Mouse (Mus musculus) lung, embryonic 14.5 days (tissue): ENCODE measurements around the gene Calhm6. TPM values are rescaled to one million over a fixed set of nuclear protein-coding genes. Genes with fewer than 3 reads are reported as not detected.
A peak's percentile ranks its signal among the peaks of the same experiment; 100 is the strongest.

Experiments used
- ATAC-seq: fragments of 200-750 bp; cut with Nextera tagmentation; 2 replicates; pipeline ENCODE4 v1.8.0; 2017; ENCODE audit warnings: mild to moderate bottlenecking, moderate TSS enrichment, moderate library complexity; ENCODE audit not compliant: insufficient read depth
- DNase-seq: peaks from one replicate; pipeline ENCODE4 v3.0.0-alpha.2; 2015
- H3K27ac ChIP-seq: fragments of 300-500 bp; sonication (generic); 2 replicates; pipeline ENCODE4 v1.5.1; 2014; ENCODE audit warnings: low read depth, mild to moderate bottlenecking, moderate library complexity
- H3K27me3 ChIP-seq: fragments of 300-500 bp; sonication (generic); 2 replicates; pipeline ENCODE4 v1.6.1; 2014; ENCODE audit warnings: low read length, control low read depth; ENCODE audit not compliant: insufficient read depth
- H3K36me3 ChIP-seq: fragments of 300-500 bp; sonication (generic); 2 replicates; pipeline ENCODE4 v1.6.1; 2014; ENCODE audit warnings: control low read depth; ENCODE audit not compliant: insufficient read depth
- H3K4me1 ChIP-seq: fragments of 300-500 bp; sonication (generic); 2 replicates; pipeline ENCODE4 v1.6.1; 2014; ENCODE audit warnings: antibody characterized with exemption, control low read depth; ENCODE audit not compliant: insufficient read depth
- H3K4me2 ChIP-seq: fragments of 300-500 bp; sonication (generic); 2 replicates; pipeline ENCODE4 v1.6.1; 2014; ENCODE audit warnings: mild to moderate bottlenecking
- H3K4me3 ChIP-seq: fragments of 300-500 bp; sonication (generic); 2 replicates; pipeline ENCODE4 v1.5.1; 2014; ENCODE audit warnings: low read depth, low read length
- H3K9ac ChIP-seq: fragments of 300-500 bp; sonication (generic); 2 replicates; pipeline ENCODE4 v1.6.1; 2014
- H3K9me3 ChIP-seq: fragments of 300-500 bp; sonication (generic); 2 replicates; pipeline ENCODE4 v1.6.1; 2016; ENCODE audit warnings: low read depth, low read length, control low read depth
- CTCF ChIP-seq: IDR thresholded peaks from 2 replicates; pipeline ENCODE4 v1.5.1; 2016; ENCODE audit warnings: antibody characterized with exemption, low read depth
- WGBS: fragments of 180-500 bp; shearing (Covaris S2); extraction: QIAGEN DNeasy Blood & Tissue Kit; methylation state at CpG from one replicate; pipeline ENCODE4 v1.1.7; 2014; 5-methylcytosine and 5-hydroxymethylcytosine counted together
- polyA plus RNA-seq: library from polyadenylated mRNA; unstranded; fragments of >200 nt; fragmentation: Nextera tagmentation; extraction: Ambion mirVana; gene quantifications from 2 replicates; pipeline ENCODE4 v1.2.1, GENCODE M21; 2014

Calhm6 gene
- polyA plus RNA-seq, 1 experiment from 2014 or later = 1.2 TPM

DNA sequence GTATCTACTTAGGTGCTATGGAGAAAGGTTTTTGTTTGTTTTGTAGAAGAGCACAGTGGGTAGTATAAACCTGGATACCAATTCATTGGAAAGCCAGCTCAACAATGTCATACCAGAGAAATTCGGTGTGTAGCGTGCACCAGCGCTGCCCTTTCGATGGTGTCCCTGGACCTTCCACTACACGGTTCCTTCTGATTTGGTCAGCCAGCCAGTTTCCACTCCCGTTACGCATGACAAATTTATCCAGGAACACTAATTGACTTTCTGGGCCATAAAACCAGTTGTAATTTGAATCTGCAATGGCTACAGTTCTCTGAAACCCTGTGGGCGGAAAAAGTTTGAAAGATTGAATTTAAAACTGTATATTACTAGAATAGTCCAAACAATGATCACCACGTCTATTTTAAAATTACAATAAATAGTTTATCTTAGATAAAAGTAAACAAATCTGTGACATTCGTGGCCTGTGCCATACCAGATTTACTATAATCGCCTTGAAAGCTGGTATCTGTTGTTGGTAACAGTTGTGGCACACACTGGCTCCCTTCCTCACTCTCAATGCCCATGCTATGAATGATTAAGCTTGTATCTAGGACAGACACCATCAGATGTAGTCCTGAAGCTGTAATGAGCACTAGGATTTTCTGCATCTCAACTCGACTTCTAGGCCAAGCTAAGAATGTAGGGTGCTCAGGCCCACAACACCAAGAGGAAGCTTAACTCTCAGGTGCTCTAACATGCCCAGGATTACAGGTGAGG, 28.2 kb upstream of the Calhm6 start:
- H3K9me3 ChIP-seq = no peaks in the 10 kb centered on the region
- no peaks in the 10 kb centered on the region for H3K27me3 ChIP-seq
- no peak overlapping the region for H3K9ac ChIP-seq
- 78% methylated on average over 12 of the region's 12 CpGs for WGBS
- DNase-seq (no peak), ATAC-seq (no peak)
- no peaks in the 10 kb centered on the region for H3K4me1 ChIP-seq
- no peak overlapping the region for H3K4me3 ChIP-seq
- peaks cover 28% of the 10 kb centered on the region for H3K36me3 ChIP-seq
- TF ChIP-seq CTCF = no peak
- H3K4me2 ChIP-seq = no peak overlapping the region
- H3K27ac ChIP-seq = no peak overlapping the region

DNA sequence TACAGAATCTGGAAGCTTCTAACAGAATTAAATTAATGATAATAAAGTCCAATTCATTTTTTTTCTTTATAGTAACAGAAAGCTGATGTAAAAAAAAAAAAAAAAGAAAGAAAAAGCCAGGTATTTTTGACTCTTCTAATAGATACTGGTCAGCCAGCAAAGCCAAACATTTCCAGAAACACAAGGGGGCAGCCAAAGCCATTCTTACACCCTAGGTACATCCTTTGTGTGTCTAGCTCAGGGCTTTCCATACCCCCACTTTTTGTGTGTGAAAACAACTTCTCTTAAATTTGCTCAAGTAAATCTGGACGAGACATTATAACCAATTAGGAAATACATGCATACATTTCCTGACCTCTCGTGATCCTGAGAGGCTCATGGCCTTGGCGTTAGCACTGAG, 24.0 kb upstream of the Calhm6 start:
- WGBS = 76% methylated on average over 3 of the region's 3 CpGs
- no peaks in the 10 kb centered on the region for H3K27me3 ChIP-seq
- no peak overlapping the region for H3K9ac ChIP-seq
- ATAC-seq = no peak
- no peaks in the 10 kb centered on the region for H3K9me3 ChIP-seq
- H3K27ac ChIP-seq = no peak overlapping the region
- peak; percentile 52 for DNase-seq
- H3K4me3 ChIP-seq = no peak overlapping the region
- H3K36me3 ChIP-seq = peaks cover 31% of the 10 kb centered on the region
- H3K4me1 ChIP-seq = no peaks in the 10 kb centered on the region
- H3K4me2 ChIP-seq = no peak overlapping the region
- TF ChIP-seq CTCF = peak; percentile 41

DNA sequence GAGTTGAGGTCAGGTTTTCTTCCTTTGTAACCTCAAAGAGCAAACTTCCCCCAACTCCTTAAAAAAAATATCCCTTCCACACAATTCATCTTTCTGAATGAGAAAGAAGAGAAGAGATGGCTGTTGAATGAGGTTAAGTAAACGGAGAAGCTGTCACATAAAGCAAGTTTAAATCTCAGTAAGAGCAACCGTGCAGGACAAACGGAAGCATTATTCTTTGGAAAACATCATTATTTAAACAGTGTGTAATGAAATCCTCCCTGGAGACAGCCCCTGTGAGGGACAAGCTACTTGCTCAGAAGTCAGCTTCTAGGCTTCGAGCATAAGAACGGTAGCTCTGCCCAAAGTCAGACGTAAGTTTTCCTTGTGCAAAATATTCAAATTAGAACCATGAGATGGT, 22.7 kb upstream of the Calhm6 start:
- no peak for DNase-seq
- Histone ChIP-seq H3K27ac (no peak overlapping the region), H3K27me3 (no peaks in the 10 kb centered on the region), H3K9ac (no peak overlapping the region), H3K9me3 (no peaks in the 10 kb centered on the region), H3K4me1 (no peaks in the 10 kb centered on the region), H3K4me3 (no peak overlapping the region), H3K4me2 (no peak overlapping the region), H3K36me3 (peaks cover 27% of the 10 kb centered on the region)
- no peak for ATAC-seq
- 39% methylated on average over 6 of the region's 6 CpGs for WGBS
- no peak for TF ChIP-seq CTCF

DNA sequence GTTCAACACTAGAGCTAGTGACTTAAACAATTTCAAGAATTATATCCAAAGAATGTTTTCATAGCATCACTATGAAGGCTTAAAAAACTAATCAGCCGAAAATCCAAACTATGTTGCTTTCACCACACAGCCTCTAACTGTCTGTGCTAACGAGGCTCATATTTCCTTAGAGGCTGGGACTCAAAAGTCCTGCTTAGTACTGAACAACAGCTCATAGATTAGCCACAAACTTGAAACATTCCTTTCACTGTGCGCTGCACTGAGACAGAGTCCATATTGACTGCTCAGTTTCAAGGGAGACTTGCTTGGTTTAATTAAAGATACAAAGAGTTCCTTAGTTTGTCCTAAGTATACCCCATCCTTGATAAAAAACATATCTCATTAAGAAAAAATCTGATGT, 22.0 kb upstream of the Calhm6 start:
- H3K9me3 ChIP-seq = no peaks in the 10 kb centered on the region
- TF ChIP-seq CTCF = no peak
- DNase-seq (no peak), ATAC-seq (no peak)
- no peak overlapping the region for H3K27ac ChIP-seq
- no peak overlapping the region for H3K4me3 ChIP-seq
- H3K27me3 ChIP-seq = no peaks in the 10 kb centered on the region
- peaks cover 27% of the 10 kb centered on the region for H3K36me3 ChIP-seq
- no peaks in the 10 kb centered on the region for H3K4me1 ChIP-seq
- no peak overlapping the region for H3K9ac ChIP-seq
- WGBS = 77% methylated on average over 3 of the region's 3 CpGs
- H3K4me2 ChIP-seq = no peak overlapping the region

GRCm38 (mm10) chr10:34141693-34142092, 13.9 kb upstream of the Calhm6 start:
- Histone ChIP-seq H3K9me3 (no peaks in the 10 kb centered on the region; the same call in 1 of the 2 replicates), H3K27me3 (no peaks in the 10 kb centered on the region), H3K36me3 (no peaks in the 10 kb centered on the region), H3K4me3 (no peak overlapping the region), H3K27ac (no peak overlapping the region), H3K4me1 (no peaks in the 10 kb centered on the region), H3K4me2 (no peak overlapping the region), H3K9ac (no peak overlapping the region)
- WGBS = 76% methylated on average over 2 of the region's 2 CpGs
- no peak for DNase-seq
- no peak for TF ChIP-seq CTCF
- no peak for ATAC-seq

GRCm38 (mm10) chr10:34139768-34140167, 12.0 kb upstream of the Calhm6 start:
- no peak for DNase-seq
- no peaks in the 10 kb centered on the region for H3K36me3 ChIP-seq
- TF ChIP-seq CTCF = no peak
- 51% methylated on average over 4 of the region's 4 CpGs for WGBS
- no peaks in the 10 kb centered on the region; the same call in 1 of the 2 replicates for H3K9me3 ChIP-seq
- H3K27me3 ChIP-seq = no peaks in the 10 kb centered on the region
- H3K27ac ChIP-seq = no peak overlapping the region
- no peak overlapping the region for H3K4me2 ChIP-seq
- H3K9ac ChIP-seq = no peak overlapping the region
- H3K4me1 ChIP-seq = no peaks in the 10 kb centered on the region
- H3K4me3 ChIP-seq = no peak overlapping the region
- no peak for ATAC-seq

GRCm38 (mm10) chr10:34138027-34138426, 10.2 kb upstream of the Calhm6 start:
- no peak for TF ChIP-seq CTCF
- H3K4me3 ChIP-seq = no peak overlapping the region
- H3K9me3 ChIP-seq = no peaks in the 10 kb centered on the region; the same call in 1 of the 2 replicates
- no peak overlapping the region for H3K4me2 ChIP-seq
- no peaks in the 10 kb centered on the region for H3K4me1 ChIP-seq
- ATAC-seq (no peak), DNase-seq (peak; percentile 35)
- WGBS = 42% methylated on average over 6 of the region's 6 CpGs
- no peak overlapping the region for H3K9ac ChIP-seq
- no peaks in the 10 kb centered on the region for H3K27me3 ChIP-seq
- H3K36me3 ChIP-seq = no peaks in the 10 kb centered on the region
- no peak overlapping the region for H3K27ac ChIP-seq

- Histone ChIP-seq H3K9ac (no peak overlapping the region), H3K4me2 (no peak overlapping the region), H3K4me1 (no peaks in the 10 kb centered on the region), H3K9me3 (no peaks in the 10 kb centered on the region), H3K36me3 (no peaks in the 10 kb centered on the region), H3K4me3 (no peak overlapping the region), H3K27me3 (no peaks in the 10 kb centered on the region), H3K27ac (no peak overlapping the region)
- no peak for DNase-seq
- TF ChIP-seq CTCF = no peak
- WGBS = 26% methylated on average over 6 of the region's 6 CpGs
- no peak for ATAC-seq
Observed at GRCm38 (mm10) chr10:34136432-34136831, 8.6 kb upstream of the Calhm6 start.
